Mouse (Mus musculus): ENCODE data around the gene Vwa8. TPM values are rescaled to one million over a fixed set of nuclear protein-coding genes. Genes with fewer than 3 reads are reported as not detected.
"Not testable (repeated sequence)": the region's sequence is repeated elsewhere in the genome, so short reads cannot be mapped to it uniquely, and the experiment has no call there.

Vwa8 gene
- polyA plus RNA-seq, 1 experiment from 2014 or later: 5.5 TPM

DNA sequence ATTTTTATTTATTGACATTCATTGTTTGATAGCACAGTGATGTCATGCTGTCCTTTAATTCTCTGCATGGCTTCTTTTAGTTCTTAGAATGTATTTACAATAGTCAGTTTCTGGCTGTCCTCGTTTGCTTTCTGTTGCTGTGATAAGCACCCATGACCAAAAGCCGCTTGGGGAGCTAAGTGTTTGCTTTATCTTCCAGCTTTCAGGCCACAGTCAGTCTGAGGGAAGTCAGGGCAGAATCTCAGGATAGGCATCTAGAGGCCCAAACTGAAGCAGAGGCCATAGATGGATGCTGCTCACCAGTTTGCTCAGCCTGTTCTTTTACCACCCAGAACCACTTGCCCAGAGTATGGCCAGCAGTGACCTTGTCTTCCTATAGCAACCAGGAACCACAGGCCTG lies 28.3 kb downstream of the Vwa8 start:
- H3K4me1 ChIP-seq (ENCODE audit: control insufficient read depth, insufficient read depth, low read length): no peaks in the 10 kb centered on the region
- DNase-seq (ENCODE audit: low spot score) (no peak), ATAC-seq (no peak)
- no peak overlapping the region for H3K4me3 ChIP-seq (ENCODE audit: low read depth, low read length)
- H3K9ac ChIP-seq (ENCODE audit: low read length): no peak overlapping the region
- H3K9me3 ChIP-seq (replicated peaks; ENCODE audit: control insufficient read depth, low read length): no peaks in the 10 kb centered on the region
- H3K4me2 ChIP-seq (ENCODE audit: low read length): no peak overlapping the region
- no peak overlapping the region for H3K27ac ChIP-seq (ENCODE audit: low read depth, low read length)
- H3K36me3 ChIP-seq (ENCODE audit: control insufficient read depth, insufficient read depth, low read length): no peaks in the 10 kb centered on the region
- H3K27me3 ChIP-seq (replicated peaks; ENCODE audit: control insufficient read depth, insufficient read depth, low read length): no peaks in the 10 kb centered on the region
- WGBS: 77% methylated on average over 2 of the region's 2 CpGs

DNA sequence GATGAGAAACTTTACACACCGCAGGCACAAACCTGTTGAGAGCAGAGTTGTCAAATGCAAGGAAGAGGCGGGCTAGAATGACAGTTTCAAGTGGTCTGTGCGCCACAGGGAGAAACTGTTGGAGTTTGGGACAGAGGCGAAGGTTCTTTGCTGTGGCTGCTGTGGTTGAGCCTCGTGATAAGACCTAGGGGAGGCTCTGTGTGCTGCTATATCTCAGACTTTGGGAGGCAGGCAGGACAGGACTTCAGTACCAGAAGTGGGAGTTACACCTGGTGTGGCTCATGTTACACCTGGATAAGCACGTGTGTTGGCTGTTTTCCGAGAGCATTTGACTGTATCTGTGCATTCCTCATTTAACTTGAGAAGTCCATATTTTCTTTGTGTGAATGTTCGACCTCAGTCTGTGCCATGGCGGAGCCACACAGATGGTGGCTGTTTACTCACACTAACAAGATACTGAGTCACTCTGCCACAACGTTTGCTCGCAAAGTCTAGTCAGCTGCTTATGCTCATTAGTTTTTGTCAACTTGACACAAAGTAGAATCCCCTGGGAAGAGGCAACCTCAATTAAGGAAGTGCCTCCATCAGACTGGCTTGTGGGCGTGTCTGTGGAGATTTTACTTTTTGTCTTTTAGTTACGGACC lies 29.7 kb downstream of the Vwa8 start:
- H3K36me3 ChIP-seq (ENCODE audit: control insufficient read depth, insufficient read depth, low read length): no peaks in the 10 kb centered on the region
- ATAC-seq (peak; percentile 65), DNase-seq (ENCODE audit: low spot score) (peak; percentile 65)

DNA sequence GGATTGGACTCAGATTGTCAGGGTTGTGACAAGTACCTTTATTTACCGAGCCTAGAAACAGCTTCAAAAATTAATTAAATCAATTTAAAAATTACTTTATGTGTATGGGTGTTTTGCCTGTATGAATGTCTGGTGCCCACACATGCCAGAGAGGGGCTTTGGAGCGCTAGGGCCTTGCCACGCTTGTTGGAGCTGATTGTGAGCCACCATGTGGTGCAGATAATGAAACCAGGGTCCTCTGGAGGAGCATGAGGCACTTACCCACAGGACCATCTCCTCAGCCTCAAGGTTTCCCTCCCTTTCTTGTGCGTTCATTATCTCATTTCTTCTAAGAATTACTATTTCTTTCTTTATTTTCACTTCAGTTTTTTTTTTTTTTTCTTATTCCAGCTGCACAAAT lies 32.0 kb downstream of the Vwa8 start:
- H3K9me3 ChIP-seq (replicated peaks; ENCODE audit: control insufficient read depth, low read length): no peaks in the 10 kb centered on the region
- WGBS: 84% methylated on average over 4 of the region's 4 CpGs
- H3K4me3 ChIP-seq (ENCODE audit: low read depth, low read length): no peak overlapping the region
- DNase-seq (ENCODE audit: low spot score): no peak
- H3K27ac ChIP-seq (ENCODE audit: low read depth, low read length): no peak overlapping the region
- H3K27me3 ChIP-seq (replicated peaks; ENCODE audit: control insufficient read depth, insufficient read depth, low read length): no peaks in the 10 kb centered on the region
- no peak overlapping the region for H3K9ac ChIP-seq (ENCODE audit: low read length)
- H3K36me3 ChIP-seq (ENCODE audit: control insufficient read depth, insufficient read depth, low read length): no peaks in the 10 kb centered on the region
- no peak overlapping the region for H3K4me2 ChIP-seq (ENCODE audit: low read length)
- H3K4me1 ChIP-seq (ENCODE audit: control insufficient read depth, insufficient read depth, low read length): no peaks in the 10 kb centered on the region
- no peak for ATAC-seq

More for the DNA sequence above, 29.7 kb downstream of the Vwa8 start:
- Histone ChIP-seq H3K4me1 (ENCODE audit: control insufficient read depth, insufficient read depth, low read length) (no peaks in the 10 kb centered on the region), H3K27me3 (replicated peaks; ENCODE audit: control insufficient read depth, insufficient read depth, low read length) (no peaks in the 10 kb centered on the region), H3K4me3 (ENCODE audit: low read depth, low read length) (no peak overlapping the region), H3K9me3 (replicated peaks; ENCODE audit: control insufficient read depth, low read length) (no peaks in the 10 kb centered on the region), H3K4me2 (ENCODE audit: low read length) (no peak overlapping the region), H3K9ac (ENCODE audit: low read length) (no peak overlapping the region), H3K27ac (ENCODE audit: low read depth, low read length) (no peak overlapping the region)
- WGBS: 66% methylated on average over 13 of the region's 13 CpGs

GRCm38 (mm10) chr14:78881563-78881962 lies 32.7 kb downstream of the Vwa8 start:
- Histone ChIP-seq H3K4me3 (ENCODE audit: low read depth, low read length) (no peak overlapping the region), H3K9me3 (replicated peaks; ENCODE audit: control insufficient read depth, low read length) (no peaks in the 10 kb centered on the region), H3K36me3 (ENCODE audit: control insufficient read depth, insufficient read depth, low read length) (no peaks in the 10 kb centered on the region), H3K27me3 (replicated peaks; ENCODE audit: control insufficient read depth, insufficient read depth, low read length) (no peaks in the 10 kb centered on the region), H3K27ac (ENCODE audit: low read depth, low read length) (no peak overlapping the region), H3K9ac (ENCODE audit: low read length) (no peak overlapping the region), H3K4me1 (ENCODE audit: control insufficient read depth, insufficient read depth, low read length) (peaks cover 2% of the 10 kb centered on the region; the same call in 1 of the 2 replicates), H3K4me2 (ENCODE audit: low read length) (no peak overlapping the region)
- WGBS: 64% methylated on average over 10 of the region's 10 CpGs
- no peak for ATAC-seq
- no peak for DNase-seq (ENCODE audit: low spot score)

DNA sequence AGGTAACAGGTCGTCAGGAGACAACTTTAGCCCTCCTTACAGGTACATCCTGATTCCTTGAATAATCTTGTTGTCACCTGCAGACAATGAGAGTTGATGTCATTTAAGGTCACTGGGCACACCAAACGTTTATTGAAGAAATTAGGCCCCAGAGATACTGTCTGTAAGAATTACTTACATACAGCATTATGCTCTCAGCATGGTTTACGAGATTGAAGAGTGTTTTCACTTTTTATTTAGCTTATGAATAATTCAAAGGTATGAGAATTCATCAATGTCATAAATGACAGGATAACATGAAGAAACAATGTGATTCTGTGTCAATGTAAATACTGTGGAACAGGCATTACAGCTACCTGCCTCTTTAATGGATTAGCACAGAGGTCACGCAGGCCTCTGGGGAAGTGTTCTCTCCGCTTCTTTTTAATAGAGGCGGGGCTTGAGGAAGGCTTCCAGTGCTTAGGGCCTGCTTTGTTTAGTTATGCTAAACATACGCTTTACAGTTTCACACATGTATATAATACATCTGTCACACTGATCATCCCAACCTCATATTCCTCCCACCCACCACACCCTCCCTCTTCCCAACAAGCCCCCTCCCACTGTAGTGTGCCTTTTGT lies 37.2 kb downstream of the Vwa8 start:
- H3K4me2 ChIP-seq (ENCODE audit: low read length): no peak overlapping the region
- no peak overlapping the region for H3K9ac ChIP-seq (ENCODE audit: low read length)
- no peak overlapping the region for H3K4me3 ChIP-seq (ENCODE audit: low read depth, low read length)
- H3K36me3 ChIP-seq (ENCODE audit: control insufficient read depth, insufficient read depth, low read length): no peaks in the 10 kb centered on the region
- peaks cover 3% of the 10 kb centered on the region; the same call in 1 of the 2 replicates for H3K4me1 ChIP-seq (ENCODE audit: control insufficient read depth, insufficient read depth, low read length)
- H3K9me3 ChIP-seq (replicated peaks; ENCODE audit: control insufficient read depth, low read length): no peaks in the 10 kb centered on the region
- 58% methylated on average over 7 of the region's 7 CpGs for WGBS
- H3K27me3 ChIP-seq (replicated peaks; ENCODE audit: control insufficient read depth, insufficient read depth, low read length): no peaks in the 10 kb centered on the region
- ATAC-seq (peak; percentile 40; the same call in 1 of the 2 replicates), DNase-seq (ENCODE audit: low spot score) (peak; percentile 46)
- no peak overlapping the region for H3K27ac ChIP-seq (ENCODE audit: low read depth, low read length)

DNA sequence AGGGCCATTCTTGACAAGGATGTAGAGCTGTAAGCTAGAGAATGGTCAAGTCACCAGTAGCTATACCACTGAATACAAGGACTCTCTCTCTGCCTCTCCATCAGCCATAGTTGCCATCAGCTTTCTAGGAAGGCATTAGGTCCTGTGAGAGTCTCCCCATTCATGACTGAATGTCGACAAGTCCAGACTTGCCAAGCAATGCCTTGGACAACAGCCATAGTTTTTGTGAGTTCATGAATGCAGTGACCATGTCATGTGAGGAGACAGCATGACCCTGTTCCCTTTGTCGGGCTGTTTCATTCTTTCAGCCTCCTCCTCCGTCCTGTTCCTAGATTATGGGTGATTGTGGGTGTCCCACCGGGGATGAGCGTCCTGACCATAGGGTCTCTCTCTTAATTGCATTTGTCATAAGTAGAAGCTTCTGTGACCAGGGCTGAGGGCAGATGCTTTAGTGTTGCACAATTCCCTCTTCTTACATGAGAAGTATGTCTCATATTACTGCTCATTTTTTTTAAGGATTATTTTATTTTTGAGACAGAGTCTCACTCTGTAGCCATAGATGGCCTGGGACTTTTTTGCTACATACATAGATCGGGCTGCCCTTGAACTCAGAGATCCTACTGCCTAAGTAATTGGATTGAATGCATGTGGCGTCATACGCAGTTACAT lies 37.8 kb downstream of the Vwa8 start:
- DNase-seq (ENCODE audit: low spot score): peak; percentile 12
- H3K4me2 ChIP-seq (ENCODE audit: low read length): no peak overlapping the region
- no peak overlapping the region for H3K9ac ChIP-seq (ENCODE audit: low read length)
- peaks cover 3% of the 10 kb centered on the region; the same call in 1 of the 2 replicates for H3K4me1 ChIP-seq (ENCODE audit: control insufficient read depth, insufficient read depth, low read length)
- peak; percentile 29; the same call in 1 of the 2 replicates for ATAC-seq
- no peaks in the 10 kb centered on the region for H3K36me3 ChIP-seq (ENCODE audit: control insufficient read depth, insufficient read depth, low read length)
- no peaks in the 10 kb centered on the region for H3K9me3 ChIP-seq (replicated peaks; ENCODE audit: control insufficient read depth, low read length)
- 88% methylated on average over 8 of the region's 8 CpGs for WGBS
- H3K4me3 ChIP-seq (ENCODE audit: low read depth, low read length): no peak overlapping the region
- H3K27ac ChIP-seq (ENCODE audit: low read depth, low read length): no peak overlapping the region
- H3K27me3 ChIP-seq (replicated peaks; ENCODE audit: control insufficient read depth, insufficient read depth, low read length): no peaks in the 10 kb centered on the region

- not testable (repeated sequence) for H3K27ac ChIP-seq (ENCODE audit: low read depth, low read length); H3K27me3 ChIP-seq (replicated peaks; ENCODE audit: control insufficient read depth, insufficient read depth, low read length); H3K9ac ChIP-seq (ENCODE audit: low read length); H3K4me1 ChIP-seq (ENCODE audit: control insufficient read depth, insufficient read depth, low read length); H3K4me3 ChIP-seq (ENCODE audit: low read depth, low read length); DNase-seq (ENCODE audit: low spot score); H3K9me3 ChIP-seq (replicated peaks; ENCODE audit: control insufficient read depth, low read length); ATAC-seq; H3K4me2 ChIP-seq (ENCODE audit: low read length); H3K36me3 ChIP-seq (ENCODE audit: control insufficient read depth, insufficient read depth, low read length)
- 89% methylated on average over 14 of the region's 18 CpGs for WGBS
Observed at GRCm38 (mm10) chr14:78887494-78887893, 38.6 kb downstream of the Vwa8 start.

DNA sequence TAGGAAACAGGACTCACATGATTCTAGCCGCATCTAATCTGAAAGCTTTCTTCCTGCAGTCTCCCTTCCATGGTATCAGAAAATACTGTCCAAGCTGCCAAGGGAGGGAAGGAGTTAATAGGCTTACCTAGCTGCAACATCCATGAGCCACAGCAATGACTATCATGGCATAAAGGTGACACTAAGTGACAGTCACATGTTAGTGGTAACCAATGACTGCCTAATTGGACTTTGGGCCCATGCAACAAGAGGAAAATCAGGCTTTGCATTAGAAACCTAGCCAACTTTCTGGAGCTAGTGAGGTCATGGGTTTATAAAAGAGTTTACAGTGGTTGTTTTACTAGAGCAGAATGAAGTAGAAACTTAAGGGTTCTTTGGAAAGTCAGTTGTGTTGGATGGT lies 46.6 kb downstream of the Vwa8 start:
- no peaks in the 10 kb centered on the region for H3K36me3 ChIP-seq (ENCODE audit: control insufficient read depth, insufficient read depth, low read length)
- H3K9me3 ChIP-seq (replicated peaks; ENCODE audit: control insufficient read depth, low read length): no peaks in the 10 kb centered on the region
- H3K27ac ChIP-seq (ENCODE audit: low read depth, low read length): no peak overlapping the region
- 100% methylated on average over 1 of the region's 1 CpGs for WGBS
- DNase-seq (ENCODE audit: low spot score): no peak
- H3K27me3 ChIP-seq (replicated peaks; ENCODE audit: control insufficient read depth, insufficient read depth, low read length): no peaks in the 10 kb centered on the region
- no peak overlapping the region for H3K4me2 ChIP-seq (ENCODE audit: low read length)
- H3K4me1 ChIP-seq (ENCODE audit: control insufficient read depth, insufficient read depth, low read length): no peaks in the 10 kb centered on the region
- H3K4me3 ChIP-seq (ENCODE audit: low read depth, low read length): no peak overlapping the region
- no peak overlapping the region for H3K9ac ChIP-seq (ENCODE audit: low read length)
- ATAC-seq: no peak

- Histone ChIP-seq H3K4me2 (ENCODE audit: low read length) (no peak overlapping the region), H3K9ac (ENCODE audit: low read length) (no peak overlapping the region), H3K36me3 (ENCODE audit: control insufficient read depth, insufficient read depth, low read length) (no peaks in the 10 kb centered on the region), H3K27ac (ENCODE audit: low read depth, low read length) (no peak overlapping the region), H3K27me3 (replicated peaks; ENCODE audit: control insufficient read depth, insufficient read depth, low read length) (no peaks in the 10 kb centered on the region), H3K4me1 (ENCODE audit: control insufficient read depth, insufficient read depth, low read length) (no peaks in the 10 kb centered on the region), H3K4me3 (ENCODE audit: low read depth, low read length) (no peak overlapping the region), H3K9me3 (replicated peaks; ENCODE audit: control insufficient read depth, low read length) (no peaks in the 10 kb centered on the region)
- DNase-seq (ENCODE audit: low spot score): no peak
- ATAC-seq: no peak
- WGBS: 90% methylated on average over 5 of the region's 5 CpGs
Observed at GRCm38 (mm10) chr14:78896252-78896651, 47.4 kb downstream of the Vwa8 start.

Data from forebrain, embryonic 14.5 days (tissue).